Mouse (Mus musculus) lung, adult 2 months (tissue): ENCODE results near the gene 1700010B08Rik.

Experiments
- CTCF ChIP-seq: fragments of 200-500 bp; IDR thresholded peaks from 2 replicates; pipeline ENCODE4 v1.5.1; 2011; ENCODE audit warnings: mild to moderate bottlenecking, low read length, control low read depth; ENCODE audit not compliant: insufficient read depth
- POLR2A ChIP-seq: fragments of 200-500 bp; IDR thresholded peaks from 2 replicates; pipeline ENCODE4 v1.6.1; 2011; ENCODE audit warnings: low read depth, mild to moderate bottlenecking, control low read depth, low read length, borderline replicate concordance; ENCODE audit errors: extremely low read depth

- TF ChIP-seq POLR2A (no peak), CTCF (no peak)
Measured at GRCm38 (mm10) chr2:173760607-173761006, 41.4 kb downstream of the 1700010B08Rik start.
